Comparison of ENCODE assay signal across 9 mouse cellular contexts in the genomic region with DNA sequence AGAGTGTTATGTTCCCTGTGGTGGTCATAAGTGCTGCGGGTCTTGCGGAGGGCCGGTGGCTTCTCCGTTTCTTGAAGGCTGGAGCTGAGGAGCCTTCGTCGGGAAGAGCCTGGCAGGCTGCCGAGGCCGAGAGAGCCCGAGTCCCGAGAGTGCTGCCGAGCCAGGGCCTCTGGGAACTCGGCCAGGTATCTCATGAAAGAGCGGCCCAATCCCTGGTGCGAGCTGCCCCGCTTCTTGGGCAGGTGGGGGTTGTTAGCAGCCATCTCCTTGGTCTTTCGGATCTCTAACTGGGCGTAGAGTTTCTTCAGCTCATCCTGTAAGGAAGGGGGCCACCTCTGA. TPM values are rescaled to one million over a fixed set of nuclear protein-coding genes. Genes with fewer than 3 reads are reported as not detected.
DNase-seq lines count a peak whose midpoint lies in the region; ATAC-seq lines count a peak whose summit lies in the region.
"Had no signal": no experiment of that assay in that cellular context is flagged by ENCODE, and none has a peak within 500 bp of the region (broad histone marks: within the 10 kb centered on the region; RNA-seq: fewer than 3 reads in every experiment).

No protein-coding gene starts in this region.

- no peak overlapping the region for H3K9ac ChIP-seq in forebrain, embryonic 12.5 days
- H3K9ac ChIP-seq in lung, embryonic 15.5 days: peak overlapping the region; percentile 30
- no peak overlapping the region for H3K9ac ChIP-seq in liver, embryonic 11.5 days (ENCODE audit: low read depth, low read length)
- H3K9ac ChIP-seq: liver, embryonic 13.5 days had no signal

- ATAC-seq in forebrain, embryonic 12.5 days (ENCODE audit: low FRiP score): no peak
- peak; percentile 41; the same call in 1 of the 2 replicates for ATAC-seq in lung, embryonic 15.5 days (ENCODE audit: borderline replicate concordance, extremely low read depth, low FRiP score, low TSS enrichment)
- no peak for ATAC-seq in liver, embryonic 11.5 days (replicated peaks; ENCODE audit: low FRiP score)

- H3K36me3 ChIP-seq in forebrain, embryonic 12.5 days (replicated peaks): no peaks in the 10 kb centered on the region
- H3K36me3 ChIP-seq in forebrain, embryonic 10.5 days (replicated peaks): no peaks in the 10 kb centered on the region
- no peaks in the 10 kb centered on the region for H3K36me3 ChIP-seq in heart, embryonic 10.5 days
- H3K36me3 ChIP-seq in lung, embryonic 15.5 days: no peaks in the 10 kb centered on the region
- no peaks in the 10 kb centered on the region for H3K36me3 ChIP-seq in liver, embryonic 11.5 days (ENCODE audit: control insufficient read depth, insufficient read depth, low read length)
- H3K36me3 ChIP-seq: liver, embryonic 13.5 days had no signal

- no peak overlapping the region for H3K27ac ChIP-seq in forebrain, embryonic 12.5 days
- no peak overlapping the region for H3K27ac ChIP-seq in forebrain, embryonic 10.5 days
- peak overlapping the region; percentile 42; the same call in 1 of the 2 replicates for H3K27ac ChIP-seq in heart, embryonic 10.5 days
- peak overlapping the region; percentile 86 for H3K27ac ChIP-seq in lung, embryonic 15.5 days
- H3K27ac ChIP-seq in liver, embryonic 11.5 days (ENCODE audit: low read depth, low read length): no peak overlapping the region
- H3K27ac ChIP-seq: liver, embryonic 13.5 days had no signal

- DNase-seq in forebrain, embryonic 10.5 days (ENCODE audit: extremely low spot score, low spot score): no peak
- peak; percentile 83 for DNase-seq in cerebellum, adult 9-11 months
- no peak for DNase-seq in heart, embryonic 10.5 days (ENCODE audit: low spot score)
- DNase-seq in kidney, adult 8-10 months: peak; percentile 68 to 79
- DNase-seq in right cerebral cortex, postnatal 4 days: peak; percentile 75
- no peak for DNase-seq in liver, embryonic 11.5 days (ENCODE audit: low spot score)
- DNase-seq: liver, embryonic 13.5 days had no signal

- peaks cover 31% of the 10 kb centered on the region for H3K27me3 ChIP-seq in forebrain, embryonic 12.5 days
- H3K27me3 ChIP-seq in forebrain, embryonic 10.5 days (ENCODE audit: poor library complexity, severe bottlenecking): peaks cover 44% of the 10 kb centered on the region
- peaks cover 75% of the 10 kb centered on the region for H3K27me3 ChIP-seq in heart, embryonic 10.5 days (ENCODE audit: insufficient read depth, poor library complexity, severe bottlenecking)
- peaks cover 11% of the 10 kb centered on the region for H3K27me3 ChIP-seq in lung, embryonic 15.5 days
- peaks cover 52% of the 10 kb centered on the region for H3K27me3 ChIP-seq in liver, embryonic 11.5 days (replicated peaks; ENCODE audit: control insufficient read depth, insufficient read depth, low read length)

- 46% methylated on average over 17 of the region's 17 CpGs for WGBS in forebrain, embryonic 12.5 days
- WGBS in forebrain, embryonic 10.5 days: 43% methylated on average over 17 of the region's 17 CpGs
- 29% methylated on average over 17 of the region's 17 CpGs for WGBS in heart, embryonic 10.5 days
- WGBS in lung, embryonic 15.5 days: 6% methylated on average over 17 of the region's 17 CpGs
- 43% methylated on average over 17 of the region's 17 CpGs for WGBS in liver, embryonic 11.5 days

- H3K9me3 ChIP-seq in forebrain, embryonic 12.5 days: no peaks in the 10 kb centered on the region
- H3K9me3 ChIP-seq in forebrain, embryonic 10.5 days: no peaks in the 10 kb centered on the region
- no peaks in the 10 kb centered on the region for H3K9me3 ChIP-seq in heart, embryonic 10.5 days
- H3K9me3 ChIP-seq in lung, embryonic 15.5 days: no peaks in the 10 kb centered on the region
- no peaks in the 10 kb centered on the region for H3K9me3 ChIP-seq in liver, embryonic 11.5 days (ENCODE audit: control insufficient read depth, low read length)
- H3K9me3 ChIP-seq: liver, embryonic 13.5 days had no signal

- no peak overlapping the region; the same call in 1 of the 2 replicates for H3K4me3 ChIP-seq in forebrain, embryonic 12.5 days (replicated peaks)
- H3K4me3 ChIP-seq in forebrain, embryonic 10.5 days: no peak overlapping the region
- H3K4me3 ChIP-seq in heart, embryonic 10.5 days: peak overlapping the region; percentile 28
- peak overlapping the region; percentile 7 for H3K4me3 ChIP-seq in lung, embryonic 15.5 days
- no peak overlapping the region for H3K4me3 ChIP-seq in liver, embryonic 11.5 days (ENCODE audit: low read depth, low read length)
- H3K4me3 ChIP-seq: liver, embryonic 13.5 days had no signal

- H3K4me2 ChIP-seq in forebrain, embryonic 12.5 days: 0 out of 2 replicates have a peak overlapping the region, but pooled peaks have one; percentile 15
- peak overlapping the region; percentile 53 for H3K4me2 ChIP-seq in lung, embryonic 15.5 days
- no peak overlapping the region for H3K4me2 ChIP-seq in liver, embryonic 11.5 days
- H3K4me2 ChIP-seq: liver, embryonic 13.5 days had no signal

- H3K4me1 ChIP-seq in forebrain, embryonic 12.5 days: peaks cover 3% of the 10 kb centered on the region; the same call in 1 of the 2 replicates
- H3K4me1 ChIP-seq in forebrain, embryonic 10.5 days: peaks cover 27% of the 10 kb centered on the region
- H3K4me1 ChIP-seq in heart, embryonic 10.5 days: peaks cover 37% of the 10 kb centered on the region
- peaks cover 35% of the 10 kb centered on the region for H3K4me1 ChIP-seq in lung, embryonic 15.5 days
- H3K4me1 ChIP-seq in liver, embryonic 11.5 days (replicated peaks; ENCODE audit: control insufficient read depth, insufficient read depth, low read length): peaks cover 6% of the 10 kb centered on the region

RNA-seq across cellular contexts. Expression of gene Gpr179, which starts 12.9 kb away (rescaled TPM):
- 0.11 and 0.22 TPM in 2 replicates for polyA plus RNA-seq in forebrain, embryonic 12.5 days (2016; fragmentation: Nextera tagmentation; extraction: Ambion mirVana)
- 0.01 and 0.04 TPM in 2 replicates for polyA plus RNA-seq in forebrain, embryonic 10.5 days (2016; fragmentation: Nextera tagmentation; extraction: Ambion mirVana)
- polyA plus RNA-seq in heart, embryonic 10.5 days (2016; fragmentation: Nextera tagmentation; extraction: Ambion mirVana): 0.04 and 0.12 TPM in 2 replicates
- 0.07 and 0.16 TPM in 2 replicates for polyA plus RNA-seq in lung, embryonic 15.5 days (2015; fragmentation: Nextera tagmentation; extraction: Ambion mirVana)
- polyA plus RNA-seq in liver, embryonic 11.5 days (2014; fragmentation: Nextera tagmentation; extraction: Ambion mirVana): 0.03 TPM in 2 replicates
- polyA plus RNA-seq: liver, embryonic 13.5 days had no signal

RNA-seq across cellular contexts. Expression of gene Socs7, which starts 23.4 kb away (rescaled TPM):
- polyA plus RNA-seq in forebrain, embryonic 12.5 days (2016; fragmentation: Nextera tagmentation; extraction: Ambion mirVana): 7.9 and 8.0 TPM in 2 replicates
- polyA plus RNA-seq in forebrain, embryonic 10.5 days (2016; fragmentation: Nextera tagmentation; extraction: Ambion mirVana): 3.8 and 4.2 TPM in 2 replicates
- 3.2 and 3.4 TPM in 2 replicates for polyA plus RNA-seq in heart, embryonic 10.5 days (2016; fragmentation: Nextera tagmentation; extraction: Ambion mirVana)
- 3.4 and 3.6 TPM in 2 replicates for polyA plus RNA-seq in lung, embryonic 15.5 days (2015; fragmentation: Nextera tagmentation; extraction: Ambion mirVana)
- polyA plus RNA-seq in liver, embryonic 11.5 days (2014; fragmentation: Nextera tagmentation; extraction: Ambion mirVana): 2.2 and 2.4 TPM in 2 replicates

RNA-seq across cellular contexts. Expression of gene Mrpl45, which starts 23.4 kb away (rescaled TPM):
- 51.3 and 53.3 TPM in 2 replicates for polyA plus RNA-seq in forebrain, embryonic 12.5 days (2016; fragmentation: Nextera tagmentation; extraction: Ambion mirVana)
- polyA plus RNA-seq in forebrain, embryonic 10.5 days (2016; fragmentation: Nextera tagmentation; extraction: Ambion mirVana): 66.5 and 69.5 TPM in 2 replicates
- 63.7 and 65.8 TPM in 2 replicates for polyA plus RNA-seq in heart, embryonic 10.5 days (2016; fragmentation: Nextera tagmentation; extraction: Ambion mirVana)
- 44.6 and 47.9 TPM in 2 replicates for polyA plus RNA-seq in lung, embryonic 15.5 days (2015; fragmentation: Nextera tagmentation; extraction: Ambion mirVana)
- 62.4 and 63.2 TPM in 2 replicates for polyA plus RNA-seq in liver, embryonic 11.5 days (2014; fragmentation: Nextera tagmentation; extraction: Ambion mirVana)

RNA-seq across cellular contexts. Expression of gene Npepps, which starts 58.5 kb away (rescaled TPM):
- 138 and 146 TPM in 2 replicates for polyA plus RNA-seq in forebrain, embryonic 12.5 days (2016; fragmentation: Nextera tagmentation; extraction: Ambion mirVana)
- polyA plus RNA-seq in forebrain, embryonic 10.5 days (2016; fragmentation: Nextera tagmentation; extraction: Ambion mirVana): 96.2 and 101 TPM in 2 replicates
- polyA plus RNA-seq in heart, embryonic 10.5 days (2016; fragmentation: Nextera tagmentation; extraction: Ambion mirVana): 83.9 and 90.7 TPM in 2 replicates
- polyA plus RNA-seq in lung, embryonic 15.5 days (2015; fragmentation: Nextera tagmentation; extraction: Ambion mirVana): 73.6 and 76.0 TPM in 2 replicates
- polyA plus RNA-seq in liver, embryonic 11.5 days (2014; fragmentation: Nextera tagmentation; extraction: Ambion mirVana): 52.1 and 60.2 TPM in 2 replicates

Comparison
In these comparisons a context has a peak if more than half of its experiments do, and no peak if none do; other contexts are left out.
1. H3K27ac ChIP-seq: peak in heart, embryonic 10.5 days (single experiment) and lung, embryonic 15.5 days (single experiment); none in forebrain, embryonic 12.5 days (single experiment), forebrain, embryonic 10.5 days (single experiment) and liver, embryonic 11.5 days (single experiment).
2. H3K4me3 ChIP-seq: peak in heart, embryonic 10.5 days (single experiment) and lung, embryonic 15.5 days (single experiment); none in forebrain, embryonic 12.5 days (single experiment), forebrain, embryonic 10.5 days (single experiment) and liver, embryonic 11.5 days (single experiment).
3. DNase-seq: peak in cerebellum, adult 9-11 months (single experiment), kidney, adult 8-10 months (2 of 2) and right cerebral cortex, postnatal 4 days (single experiment); none in forebrain, embryonic 10.5 days (single experiment), heart, embryonic 10.5 days (single experiment) and liver, embryonic 11.5 days (single experiment).